Mouse (Mus musculus) MEL (cell line): ENCODE measurements at regions not wholly inside any gene's neighbourhood (a gene's known extent, or its start where the extent isn't known, plus 50 kb on each side); places are given as distances from the start of the nearest gene placed in this dataset.

Experiments
- CTCF ChIP-seq, 3 experiments: IDR thresholded peaks in 2 of 3; conservative IDR thresholded peaks in 1 of 3; 2 replicates each; pipeline ENCODE4 v1.5.1; 2011 to 2012; ENCODE audit warnings: low read length in 3 of 3, low read depth in 2 of 3, mild to moderate bottlenecking in 2 of 3, improper control_type of control experiment in 1 of 3, inconsistent platforms in 1 of 3, mixed read lengths in 1 of 3, moderate library complexity in 1 of 3; ENCODE audit not compliant: control insufficient read depth in 1 of 3, insufficient read depth in 1 of 3, poor library complexity in 1 of 3, severe bottlenecking in 1 of 3
- GABPA ChIP-seq: IDR thresholded peaks from 2 replicates; pipeline ENCODE4 v1.6.1; 2012; ENCODE audit warnings: low read depth, mild to moderate bottlenecking, inconsistent platforms, low read length, improper control_type of control experiment, moderate library complexity
- MEF2A ChIP-seq: IDR thresholded peaks from 2 replicates; pipeline ENCODE4 v1.6.1; 2014; ENCODE audit warnings: low read depth, mild to moderate bottlenecking, inconsistent platforms, low read length, improper control_type of control experiment; ENCODE audit not compliant: poor library complexity, insufficient replicate concordance, severe bottlenecking; ENCODE audit errors: extremely low read depth
- NELFE ChIP-seq: IDR thresholded peaks from 2 replicates; pipeline ENCODE4 v1.6.1; 2011; ENCODE audit warnings: low read depth, low read length, improper control_type of control experiment
- POLR2A ChIP-seq, 2 experiments: IDR thresholded peaks; 2 replicates each; pipeline ENCODE4 v1.6.1; 2011 to 2012; ENCODE audit warnings: low read length in 2 of 2, mild to moderate bottlenecking in 2 of 2, control low read depth in 1 of 2, improper control_type of control experiment in 1 of 2, low read depth in 1 of 2, moderate library complexity in 1 of 2; ENCODE audit not compliant: control insufficient read depth in 1 of 2, insufficient read depth in 1 of 2, poor library complexity in 1 of 2
- TAL1 ChIP-seq: IDR thresholded peaks from 2 replicates; pipeline ENCODE4 v1.6.1; 2012; ENCODE audit warnings: mild to moderate bottlenecking, inconsistent platforms, low read length, moderate library complexity, mixed read lengths
- UBTF ChIP-seq: IDR thresholded peaks from 2 replicates; pipeline ENCODE4 v1.6.1; 2012; ENCODE audit warnings: low read depth, mild to moderate bottlenecking, inconsistent platforms, low read length, improper control_type of control experiment, moderate library complexity, borderline replicate concordance; ENCODE audit not compliant: insufficient read depth
- USF1 ChIP-seq: IDR thresholded peaks from 2 replicates; pipeline ENCODE4 v1.6.1; 2014; ENCODE audit warnings: low read depth, mild to moderate bottlenecking, inconsistent platforms, low read length, improper control_type of control experiment, moderate library complexity

- TF ChIP-seq CTCF (IDR thresholded peaks at IDR 0.05 in 2 of 3, conservative IDR thresholded peaks at IDR 0.05 in 1 of 3; ENCODE audit: control insufficient read depth in 1 of 3, insufficient read depth in 1 of 3, low read depth in 2 of 3, low read length in 3 of 3, poor library complexity in 1 of 3, severe bottlenecking in 1 of 3) (no peak), TAL1 (no peak), USF1 (no peak), MEF2A (no peak), POLR2A (IDR thresholded peaks at IDR 0.05; ENCODE audit: control insufficient read depth in 1 of 2, insufficient read depth in 1 of 2, low read depth in 1 of 2, low read length in 2 of 2, poor library complexity in 1 of 2) (no peak), UBTF (no peak), GABPA (no peak), NELFE (no peak)
Measured at GRCm38 (mm10) chr9:116301602-116302001, 126.4 kb upstream of the Tgfbr2 start.
